Mouse (Mus musculus) heart, embryonic 11.5 days (tissue): Measurements from ENCODE around the gene Ssh1. TPM values are rescaled to one million over a fixed set of nuclear protein-coding genes. Genes with fewer than 3 reads are reported as not detected.

Experiments used
- ATAC-seq: fragments of 200-750 bp; cut with Nextera tagmentation; replicated peaks from 2 replicates; pipeline ENCODE4 v1.8.0; 2017; ENCODE audit warnings: moderate library complexity; ENCODE audit not compliant: insufficient number of reproducible peaks, low FRiP score, low TSS enrichment
- H3K27ac ChIP-seq: fragments of 300-500 bp; sonication (generic); 2 replicates; pipeline ENCODE4 v1.5.1; 2014; ENCODE audit warnings: mild to moderate bottlenecking, low read depth, low read length
- H3K27me3 ChIP-seq: fragments of 300-500 bp; sonication (generic); 2 replicates; pipeline ENCODE4 v1.6.1; 2014; ENCODE audit warnings: mild to moderate bottlenecking, low read length, mixed read lengths; ENCODE audit not compliant: control insufficient read depth, insufficient read depth
- H3K36me3 ChIP-seq: fragments of 300-500 bp; sonication (generic); 2 replicates; pipeline ENCODE4 v1.6.1; 2014; ENCODE audit warnings: mild to moderate bottlenecking, low read length, moderate library complexity, mixed read lengths; ENCODE audit not compliant: control insufficient read depth, insufficient read depth
- H3K4me1 ChIP-seq: fragments of 300-500 bp; sonication (generic); 2 replicates; pipeline ENCODE4 v1.6.1; 2014; ENCODE audit warnings: low read length; ENCODE audit not compliant: control insufficient read depth, insufficient read depth
- H3K4me2 ChIP-seq: fragments of 300-500 bp; sonication (generic); 2 replicates; pipeline ENCODE4 v1.6.1; 2014; ENCODE audit warnings: mild to moderate bottlenecking, moderate library complexity
- H3K4me3 ChIP-seq: fragments of 300-500 bp; sonication (generic); 2 replicates; pipeline ENCODE4 v1.5.1; 2014; ENCODE audit warnings: low read depth, low read length
- H3K9ac ChIP-seq: fragments of 300-500 bp; sonication (generic); 2 replicates; pipeline ENCODE4 v1.6.1; 2014; ENCODE audit warnings: mild to moderate bottlenecking, low read depth, low read length, moderate library complexity
- H3K9me3 ChIP-seq: fragments of 300-500 bp; sonication (generic); replicated peaks from 2 replicates; pipeline ENCODE4 v1.6.1; 2016; ENCODE audit warnings: low read length; ENCODE audit not compliant: control insufficient read depth
- WGBS: fragments of 180-500 bp; shearing (Covaris S2); extraction: QIAGEN DNeasy Blood & Tissue Kit; methylation state at CpG from one replicate; pipeline ENCODE4 v1.1.7; 2014; ENCODE audit not compliant: insufficient replicate concordance; 5-methylcytosine and 5-hydroxymethylcytosine counted together
- polyA plus RNA-seq: library from polyadenylated mRNA; unstranded; fragments of >200 nt; fragmentation: Nextera tagmentation; extraction: Ambion mirVana; gene quantifications from 2 replicates; pipeline ENCODE4 v1.2.1, GENCODE M21; 2014

The Ssh1 gene
- polyA plus RNA-seq, 1 experiment from 2014 or later: 35.8 TPM

DNA sequence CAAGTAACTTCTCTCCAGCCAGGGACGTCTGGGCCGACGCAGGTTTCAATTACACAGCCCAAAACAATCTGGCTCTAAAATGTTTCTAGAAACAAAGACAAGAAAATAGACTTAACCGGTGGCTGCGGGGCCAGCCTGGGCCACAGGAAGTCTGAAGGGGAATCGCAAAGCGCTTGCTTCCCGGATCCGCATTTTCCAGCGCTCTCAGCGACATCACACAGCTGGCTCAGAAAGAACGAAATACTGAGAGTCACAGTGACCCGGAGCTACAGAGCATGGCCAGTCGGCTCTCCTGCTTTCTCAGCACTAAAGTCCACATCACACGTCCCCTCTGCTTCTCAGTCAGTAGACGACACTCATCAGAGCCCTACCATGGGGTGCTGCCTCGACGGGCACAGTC, 102.8 kb downstream of the Ssh1 start:
- ATAC-seq: no peak
- Histone ChIP-seq H3K9me3 (no peaks in the 10 kb centered on the region), H3K27ac (no peak overlapping the region), H3K9ac (no peak overlapping the region), H3K4me2 (no peak overlapping the region), H3K4me1 (peaks cover 37% of the 10 kb centered on the region), H3K36me3 (no peaks in the 10 kb centered on the region), H3K4me3 (no peak overlapping the region), H3K27me3 (no peaks in the 10 kb centered on the region)
- 78% methylated on average over 18 of the region's 18 CpGs for WGBS

DNA sequence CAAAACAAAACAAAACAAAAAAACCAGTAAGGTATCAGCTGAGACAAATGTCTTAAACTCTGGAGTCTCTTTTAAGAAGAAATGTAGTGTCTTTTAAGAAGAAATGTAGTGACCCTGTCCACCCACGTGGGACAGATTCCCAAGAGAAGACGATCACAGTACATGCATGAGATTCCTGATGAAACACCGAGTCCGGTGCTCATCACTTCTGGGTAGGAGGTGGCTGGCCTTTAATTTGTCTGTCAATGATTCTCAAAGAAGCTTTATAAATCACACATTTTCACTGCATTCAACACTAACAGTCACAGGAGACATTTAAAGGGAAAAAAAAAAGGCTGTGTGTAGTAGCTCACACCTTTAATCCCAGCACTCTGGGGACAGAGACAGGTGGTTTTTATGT, 103.8 kb downstream of the Ssh1 start:
- H3K4me3 ChIP-seq: no peak overlapping the region
- no peak for ATAC-seq
- peak overlapping the region; percentile 65; the same call in 1 of the 2 replicates for H3K27ac ChIP-seq
- H3K27me3 ChIP-seq: no peaks in the 10 kb centered on the region
- 36% methylated on average over 4 of the region's 4 CpGs for WGBS
- peaks cover 45% of the 10 kb centered on the region for H3K4me1 ChIP-seq
- no peaks in the 10 kb centered on the region for H3K36me3 ChIP-seq
- no peak overlapping the region for H3K9ac ChIP-seq
- H3K4me2 ChIP-seq: peak overlapping the region; percentile 40
- no peaks in the 10 kb centered on the region for H3K9me3 ChIP-seq

DNA sequence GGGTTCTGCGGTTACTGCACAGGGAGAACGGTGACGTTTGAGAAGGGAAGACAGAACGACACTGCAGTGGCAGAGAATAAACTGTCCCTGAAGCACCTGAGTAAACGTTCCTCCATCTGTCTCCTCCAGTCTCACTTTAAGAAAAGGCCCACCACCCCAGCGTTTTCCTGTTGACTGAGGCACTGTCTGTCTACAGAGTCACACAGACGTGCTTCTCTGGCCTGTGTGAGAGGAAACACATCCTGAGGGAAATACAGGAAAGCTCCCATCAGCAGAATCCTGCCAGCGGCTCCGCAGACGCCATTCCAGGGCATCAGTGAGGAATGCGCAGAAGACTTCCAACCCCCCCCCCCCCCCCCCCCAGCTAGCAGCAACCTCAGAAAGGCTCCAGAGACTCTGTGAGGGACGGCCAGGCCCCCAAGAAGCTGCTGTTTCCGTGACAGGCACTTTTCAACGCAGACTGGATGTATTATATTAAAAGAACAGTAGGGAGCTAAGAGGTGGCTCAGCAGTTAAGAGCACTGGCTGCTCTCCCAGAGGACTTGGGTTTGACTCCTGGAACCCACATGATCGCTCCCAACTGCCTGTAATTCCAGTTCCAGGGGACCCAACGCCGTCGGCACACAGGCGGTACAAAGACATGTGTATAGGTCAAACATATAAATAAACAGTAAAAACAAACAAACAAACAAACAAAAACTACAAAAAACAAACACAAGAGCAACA, 104.3 kb downstream of the Ssh1 start:
- Histone ChIP-seq H3K9ac (no peak overlapping the region), H3K27me3 (no peaks in the 10 kb centered on the region), H3K4me1 (peaks cover 46% of the 10 kb centered on the region), H3K36me3 (no peaks in the 10 kb centered on the region), H3K27ac (peak overlapping the region; percentile 65), H3K9me3 (no peaks in the 10 kb centered on the region), H3K4me3 (no peak overlapping the region; the same call in 1 of the 2 replicates), H3K4me2 (peak overlapping the region; percentile 40)
- no peak for ATAC-seq
- WGBS: 13% methylated on average over 19 of the region's 19 CpGs

DNA sequence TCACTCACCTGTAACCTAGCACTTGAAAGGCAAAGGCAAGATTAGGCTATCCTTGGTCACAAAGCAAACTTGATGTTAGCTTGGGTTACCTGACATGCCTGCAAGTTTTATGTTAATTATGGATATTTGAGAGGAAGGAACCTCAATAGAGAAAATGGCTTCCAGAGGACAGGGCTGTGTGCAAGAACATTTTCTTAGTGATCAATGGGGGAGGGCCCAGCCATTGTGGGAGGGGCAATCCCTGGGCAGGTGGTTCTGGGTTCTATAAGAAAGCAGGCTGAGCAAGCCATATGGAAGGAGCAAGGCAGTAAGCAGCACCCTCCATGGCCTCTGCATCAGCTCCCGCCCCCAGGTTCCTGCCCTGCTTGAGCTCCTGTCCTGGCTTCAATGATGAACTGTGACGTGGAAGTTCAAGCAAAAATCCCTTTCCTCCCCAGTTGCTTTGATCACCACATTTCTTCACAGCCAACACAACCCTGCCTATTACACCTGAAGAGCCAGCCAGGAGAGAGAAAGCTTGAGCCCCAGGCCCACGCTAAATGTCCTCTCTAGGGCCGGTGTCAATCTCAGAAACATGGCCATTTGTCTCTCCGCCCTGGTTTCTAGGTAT, 105.4 kb downstream of the Ssh1 start:
- no peak overlapping the region for H3K4me2 ChIP-seq
- H3K27ac ChIP-seq: 0 out of 2 replicates have a peak overlapping the region, but pooled peaks have one; percentile 65
- no peaks in the 10 kb centered on the region for H3K27me3 ChIP-seq
- no peaks in the 10 kb centered on the region for H3K9me3 ChIP-seq
- ATAC-seq: no peak
- no peak overlapping the region for H3K4me3 ChIP-seq
- WGBS: 87% methylated on average over 5 of the region's 5 CpGs
- peaks cover 57% of the 10 kb centered on the region for H3K4me1 ChIP-seq
- no peak overlapping the region for H3K9ac ChIP-seq
- no peaks in the 10 kb centered on the region for H3K36me3 ChIP-seq

DNA sequence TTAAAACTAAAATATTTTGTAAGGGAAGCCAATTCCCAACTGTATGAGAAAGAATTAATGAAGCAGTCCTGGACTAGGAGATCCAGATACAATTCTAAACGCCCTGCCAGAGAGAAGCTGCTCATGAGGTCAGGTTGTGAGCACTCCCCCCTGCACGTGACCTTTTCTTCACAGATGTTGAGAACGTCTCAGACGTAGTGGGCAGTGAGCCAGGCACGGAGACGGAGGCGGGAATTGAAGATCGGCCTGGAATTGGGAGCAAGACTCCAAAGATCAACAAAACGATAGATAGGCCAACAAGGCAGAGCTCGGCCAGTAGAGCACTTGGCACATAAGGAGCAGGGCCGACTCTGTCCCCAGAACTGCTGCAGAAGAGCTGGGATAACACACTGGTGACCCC, 106.6 kb downstream of the Ssh1 start:
- Histone ChIP-seq H3K9me3 (no peaks in the 10 kb centered on the region), H3K4me1 (peaks cover 66% of the 10 kb centered on the region), H3K27me3 (no peaks in the 10 kb centered on the region), H3K36me3 (no peaks in the 10 kb centered on the region), H3K4me3 (no peak overlapping the region), H3K4me2 (no peak overlapping the region), H3K9ac (no peak overlapping the region), H3K27ac (no peak overlapping the region)
- 51% methylated on average over 11 of the region's 11 CpGs for WGBS
- ATAC-seq: no peak

Other genes with a start within 250 kb of the Ssh1 start
- gene Sart3, start 221.4 kb downstream of the Ssh1 start, polyA plus RNA-seq: 31.6 and 35.3 TPM in 2 replicates
- gene Iscu, start 221.1 kb downstream of the Ssh1 start, polyA plus RNA-seq: 104 and 106 TPM in 2 replicates
- 11.7 and 12.3 TPM in 2 replicates for gene Tmem119, start 193.4 kb downstream of the Ssh1 start, polyA plus RNA-seq
- gene Selplg, start 161.2 kb downstream of the Ssh1 start, polyA plus RNA-seq: 0.97 and 1.5 TPM in 2 replicates
- gene Coro1c, start 85.1 kb downstream of the Ssh1 start, polyA plus RNA-seq: 113 and 140 TPM in 2 replicates
- not detected in 2 replicates for gene Dao, start 9.8 kb upstream of the Ssh1 start, polyA plus RNA-seq
- gene Usp30, start 71.6 kb upstream of the Ssh1 start, polyA plus RNA-seq: 6.7 and 8.2 TPM in 2 replicates
- 0.24 TPM in 1 of 2 replicates, not detected in the other for gene Svop, start 97.7 kb upstream of the Ssh1 start, polyA plus RNA-seq
- gene Alkbh2, start 134.3 kb upstream of the Ssh1 start, polyA plus RNA-seq: 8.7 and 12.8 TPM in 2 replicates
- gene Ung, start 136.5 kb upstream of the Ssh1 start, polyA plus RNA-seq: 26.3 and 37.0 TPM in 2 replicates
- gene Acacb, start 152.6 kb upstream of the Ssh1 start, polyA plus RNA-seq: 7.6 and 8.0 TPM in 2 replicates